Mouse (Mus musculus): ENCODE measurements around the gene Fcnb.

Fcnb gene

DNA sequence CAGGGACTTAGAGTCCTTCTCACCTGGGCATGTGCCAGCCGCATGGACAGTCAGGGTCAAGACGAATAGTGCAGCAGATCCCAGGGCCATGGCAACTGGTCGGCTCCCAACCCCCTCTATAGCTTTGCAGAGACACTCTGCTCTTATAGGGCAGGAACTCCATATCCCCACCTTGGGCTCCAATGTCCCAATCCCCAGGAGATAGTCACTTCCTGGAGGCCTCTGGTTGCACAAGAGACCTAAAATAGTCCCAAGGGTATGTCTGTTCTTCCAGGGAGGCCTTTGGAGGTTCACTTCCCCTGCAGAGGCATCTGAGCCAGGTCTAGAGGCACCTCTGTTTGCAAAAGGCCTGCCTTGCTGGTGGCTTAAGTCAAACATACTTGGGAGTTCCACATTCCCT lies at the start of gene Fcnb:
Fcnb (minus strand) TSS at position 118 of the 400 bp plus-strand sequence.
- DNase-seq: no peak

DNA sequence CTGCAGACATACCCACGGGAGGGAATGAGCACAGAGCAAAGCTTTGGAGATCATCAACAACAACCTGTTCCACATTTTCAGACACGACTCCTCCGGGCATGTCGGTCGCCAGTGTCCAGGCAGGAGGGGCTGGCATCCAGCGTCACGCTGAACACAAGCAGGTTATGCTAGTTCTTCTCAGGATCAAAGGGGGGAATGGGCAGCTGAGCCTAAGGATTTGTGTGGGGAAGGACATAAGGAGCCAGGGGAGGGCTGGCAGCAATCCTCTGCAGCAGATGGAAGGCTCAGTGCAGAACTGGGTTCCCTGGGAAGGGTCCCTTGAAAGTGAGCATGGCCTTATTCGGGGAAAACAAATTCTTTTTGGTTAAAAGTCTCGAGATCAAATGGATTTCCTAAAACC lies 49.1 kb upstream of the Fcnb start:
- DNase-seq: no peak

DNA sequence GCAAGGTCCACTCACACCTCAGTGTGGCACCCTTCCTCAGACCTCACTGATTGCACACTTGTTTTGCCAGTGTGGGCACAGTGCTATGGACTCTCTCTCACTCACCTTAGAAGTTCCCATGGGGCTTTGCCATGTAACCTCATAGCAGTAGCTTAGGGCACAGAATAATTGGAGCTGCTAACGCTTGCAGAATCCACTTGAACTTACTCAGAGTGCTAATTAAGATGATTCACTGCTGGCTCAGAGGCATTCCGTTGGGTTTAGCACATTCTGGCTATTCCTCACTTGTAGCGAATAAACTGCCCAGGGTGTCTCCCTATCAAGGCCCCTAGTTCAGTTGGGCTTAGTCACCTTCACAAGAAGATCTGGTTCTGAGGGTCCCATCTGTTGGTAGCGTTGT lies 47.4 kb upstream of the Fcnb start:
- DNase-seq: no peak

DNA sequence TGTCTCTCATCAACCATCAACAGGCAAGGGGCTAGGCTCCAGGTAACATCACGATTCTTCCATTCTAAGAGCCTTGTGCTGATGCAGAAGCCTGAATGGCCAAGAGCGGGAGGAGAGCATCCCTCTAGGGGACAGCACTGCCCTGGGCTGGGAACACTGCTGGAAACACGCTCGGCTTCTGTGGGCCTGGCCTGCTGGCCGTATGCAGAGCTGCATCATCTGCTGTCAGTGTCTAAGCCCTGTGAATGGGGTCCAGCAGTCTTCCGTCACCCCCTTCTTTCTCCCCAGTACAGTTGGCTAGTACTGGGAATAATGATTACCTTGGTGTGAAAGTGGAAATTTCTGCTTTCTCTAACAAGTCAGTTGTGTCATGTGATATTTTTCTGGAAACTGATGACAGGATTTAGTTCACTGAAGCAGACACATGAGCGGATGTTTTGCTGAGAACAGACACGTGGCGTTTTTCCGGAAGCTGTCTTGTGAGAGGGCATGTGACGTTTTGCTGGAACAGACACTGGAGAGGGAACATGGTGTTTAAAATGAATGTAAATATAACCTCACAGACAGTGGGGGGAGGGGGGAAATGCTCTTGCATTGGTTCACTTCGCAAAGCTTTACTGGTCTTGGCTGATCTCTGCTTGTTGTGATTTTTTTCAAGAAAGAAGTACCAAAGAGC lies 42.2 kb upstream of the Fcnb start:
- DNase-seq: peak; percentile 22 to 28

DNA sequence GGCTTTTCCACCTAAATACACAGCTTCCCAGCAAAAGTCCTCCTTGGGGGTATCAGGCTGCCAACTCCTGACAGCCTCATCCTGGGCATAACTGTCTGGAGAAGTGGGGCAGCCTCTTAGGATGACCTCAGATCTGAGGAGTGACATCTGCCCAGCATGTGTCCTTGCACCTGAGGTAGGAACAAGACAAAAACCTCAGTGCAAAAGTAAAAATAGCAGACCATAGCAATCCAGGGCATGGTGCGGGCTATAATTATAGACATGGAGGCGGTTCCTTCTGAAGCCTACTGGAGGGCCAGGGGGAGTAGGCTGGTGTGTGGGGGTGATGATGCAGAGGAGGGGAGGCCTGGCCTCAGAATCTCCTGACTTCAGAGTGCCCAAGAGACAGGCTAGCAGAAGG lies 39.2 kb upstream of the Fcnb start:
- no peak for DNase-seq

DNA sequence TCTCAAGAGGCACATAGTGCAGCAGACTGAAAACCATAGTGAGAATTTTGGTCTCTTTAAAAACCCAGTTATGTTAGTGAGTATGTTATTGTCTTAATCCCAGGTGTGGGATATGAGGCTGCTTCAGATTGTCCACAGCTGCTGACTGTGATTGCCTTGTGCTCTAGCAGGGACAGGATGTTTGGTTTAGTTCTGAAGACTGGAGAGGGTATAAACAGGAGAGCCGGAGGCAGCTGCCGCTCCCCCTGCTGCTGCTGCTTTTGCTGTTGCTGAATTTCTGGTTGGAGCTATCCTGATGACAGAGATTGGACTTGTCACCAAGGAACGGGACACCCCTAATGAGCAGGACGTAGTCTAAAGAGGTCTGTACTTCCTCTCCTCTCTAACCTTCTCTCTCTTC lies 36.6 kb upstream of the Fcnb start:
- DNase-seq: no peak

DNA sequence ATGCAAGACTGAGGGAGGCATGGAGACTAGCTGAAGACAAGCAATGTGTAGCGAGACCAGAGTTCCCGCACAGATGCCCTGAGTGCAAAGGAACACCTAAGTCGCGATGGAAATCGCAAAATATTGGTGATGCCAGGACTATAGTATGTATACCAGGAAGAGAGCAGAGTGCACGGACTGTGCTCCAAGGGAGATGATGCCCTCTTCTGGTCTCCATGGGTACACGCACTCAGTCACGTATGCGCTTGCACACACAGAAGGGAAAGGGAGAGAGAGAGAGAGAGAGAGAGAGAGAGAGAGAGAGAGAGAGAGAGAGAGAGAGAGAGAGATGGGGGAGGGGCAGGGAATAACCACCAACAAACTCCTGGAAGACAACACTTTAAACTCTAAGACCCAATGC lies 35.7 kb upstream of the Fcnb start:
- no peak for DNase-seq

DNA sequence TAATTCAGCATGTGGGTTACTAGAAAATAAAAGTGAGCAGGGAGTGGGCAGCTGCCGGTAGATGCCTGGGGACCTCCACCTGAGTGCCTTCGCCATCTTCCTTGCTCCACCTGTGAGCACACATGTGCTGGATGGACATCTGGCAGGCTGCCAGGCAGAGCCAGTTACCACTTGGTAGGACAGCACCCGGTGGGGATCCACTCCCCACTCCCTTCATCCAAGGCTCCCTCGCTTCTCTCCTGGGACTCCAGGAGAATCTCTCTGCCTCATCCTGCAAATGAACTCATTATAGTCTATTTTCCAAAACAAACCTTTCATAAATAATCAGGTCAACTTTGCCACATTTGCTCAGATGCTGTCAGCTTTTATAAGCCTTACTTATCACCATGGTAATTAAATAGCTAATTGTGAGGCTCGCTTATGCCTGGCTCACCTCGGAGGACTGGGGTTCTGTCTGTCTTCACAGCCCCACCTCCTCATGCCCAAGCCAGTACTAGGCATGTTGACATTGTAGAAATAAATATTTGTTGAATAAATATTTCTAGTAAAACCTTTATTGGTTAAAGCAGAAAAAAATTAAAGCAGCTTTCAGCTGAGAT lies 33.9 kb upstream of the Fcnb start:
- DNase-seq: peak in 1 of 2 experiments; percentile 8

DNA sequence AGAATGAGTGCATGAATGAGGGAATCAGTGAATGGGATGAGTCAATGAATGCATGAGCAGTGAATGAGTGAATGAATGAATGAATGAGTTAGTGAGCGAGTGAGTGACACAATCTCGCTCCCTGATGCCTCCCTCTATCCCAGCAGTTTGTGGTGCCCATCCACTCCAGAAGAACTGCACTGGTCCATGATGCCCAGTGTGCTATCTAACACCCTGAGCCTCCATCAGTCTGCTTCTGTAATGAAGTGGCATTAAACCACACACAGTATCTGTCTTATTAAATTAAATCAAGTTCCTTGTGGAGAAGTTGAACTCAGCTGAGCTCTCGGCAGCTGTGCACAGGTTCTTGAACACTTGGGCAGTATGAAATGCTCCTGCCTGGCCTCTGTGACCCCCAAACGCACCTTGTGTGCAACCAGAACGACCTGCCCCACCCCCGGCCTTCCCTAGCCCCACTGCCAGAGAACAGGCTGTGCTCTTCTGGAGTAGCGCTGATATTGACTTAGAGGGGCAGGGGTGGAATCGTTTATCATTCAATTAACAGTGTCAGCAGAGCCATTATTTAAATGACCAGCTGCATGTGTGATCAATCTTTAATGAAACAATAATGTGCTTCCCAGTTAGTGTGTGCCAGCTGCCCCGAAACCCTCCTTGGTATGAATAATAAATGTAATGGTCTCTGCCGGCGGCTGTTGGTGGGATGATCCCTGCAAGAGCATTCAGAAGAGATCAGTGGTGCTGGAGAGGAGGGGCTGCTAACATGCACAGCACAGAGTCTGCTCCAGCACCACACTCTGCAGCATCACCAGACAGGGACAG lies 33.0 kb upstream of the Fcnb start:
- DNase-seq: no peak

DNA sequence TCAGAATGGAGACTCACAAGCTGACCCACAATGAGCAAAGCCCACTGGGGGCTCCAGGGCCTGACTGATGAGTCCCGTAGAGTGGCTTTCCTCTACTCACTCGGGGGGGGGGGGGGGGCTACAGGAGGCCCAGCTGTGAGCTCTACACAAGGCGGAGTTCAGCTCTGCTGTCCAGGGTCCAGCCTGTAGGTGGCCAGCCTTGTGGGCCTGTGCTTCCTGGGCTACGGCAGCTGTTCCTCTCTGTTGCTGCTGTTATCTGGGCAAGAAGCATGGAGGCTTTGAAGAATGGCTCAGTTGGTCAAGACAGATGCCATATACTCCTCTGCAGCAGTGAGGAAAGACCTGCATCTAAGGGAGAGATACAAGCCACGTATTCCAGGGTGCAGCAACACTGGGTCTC lies 24.1 kb upstream of the Fcnb start:
- no peak for DNase-seq

DNA sequence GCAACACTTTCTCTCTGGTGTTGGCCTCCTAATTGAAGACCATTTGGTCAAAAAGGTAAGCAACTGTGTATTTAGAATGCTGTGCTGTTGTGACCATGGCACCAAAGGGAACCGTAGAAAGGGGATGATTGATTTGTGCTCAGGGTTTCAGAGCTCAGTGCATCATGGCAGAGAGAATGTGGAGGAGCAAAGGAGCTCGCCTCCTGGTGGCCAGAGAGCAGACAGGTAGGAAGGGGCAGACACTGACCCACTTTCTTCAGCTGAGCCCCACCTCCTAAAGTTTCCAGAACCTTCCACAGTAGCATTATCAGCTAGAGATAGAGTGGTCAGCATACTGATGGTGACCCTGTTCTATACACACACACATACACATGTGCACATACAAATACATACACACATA lies 21.3 kb upstream of the Fcnb start:
- no peak for DNase-seq

DNA sequence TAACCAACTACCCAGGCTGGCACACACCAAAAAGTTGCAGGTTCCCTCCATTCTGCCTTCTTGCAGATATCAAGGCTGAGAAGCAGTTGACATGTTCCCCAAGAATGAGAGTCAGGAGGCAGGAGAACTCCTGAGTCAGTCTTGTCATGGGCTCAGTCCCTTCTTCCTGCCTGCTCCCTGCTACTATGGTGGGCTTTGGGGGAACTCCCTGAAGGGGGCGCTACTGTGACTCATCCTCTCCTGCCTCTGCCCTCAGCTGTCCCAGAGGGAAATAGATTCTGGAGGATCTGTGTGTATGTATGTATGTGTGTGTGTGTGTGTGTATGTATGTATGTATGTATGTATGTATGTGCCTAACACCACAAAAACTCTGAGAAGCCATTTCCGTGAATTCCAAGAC lies 19.0 kb upstream of the Fcnb start:
- no peak for DNase-seq

DNA sequence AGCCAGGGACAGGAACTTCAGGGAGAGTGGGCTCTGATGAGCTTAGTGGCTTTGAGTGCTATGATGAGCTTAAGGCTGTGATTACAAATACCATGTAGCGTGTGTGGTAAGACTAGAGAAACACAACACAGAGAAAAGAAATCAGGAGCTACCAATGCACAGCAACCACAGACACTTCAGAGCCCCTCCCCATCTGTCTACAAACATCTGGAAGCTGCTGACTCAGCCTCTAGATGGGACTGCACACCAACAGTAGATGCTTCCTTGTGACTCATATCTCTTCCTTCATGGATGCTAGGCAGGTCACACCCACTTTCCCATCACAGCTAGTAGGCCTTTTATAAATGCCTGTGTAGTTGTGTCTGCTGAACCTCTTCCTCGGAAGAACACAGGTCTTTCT lies 17.2 kb upstream of the Fcnb start:
- no peak for DNase-seq

DNA sequence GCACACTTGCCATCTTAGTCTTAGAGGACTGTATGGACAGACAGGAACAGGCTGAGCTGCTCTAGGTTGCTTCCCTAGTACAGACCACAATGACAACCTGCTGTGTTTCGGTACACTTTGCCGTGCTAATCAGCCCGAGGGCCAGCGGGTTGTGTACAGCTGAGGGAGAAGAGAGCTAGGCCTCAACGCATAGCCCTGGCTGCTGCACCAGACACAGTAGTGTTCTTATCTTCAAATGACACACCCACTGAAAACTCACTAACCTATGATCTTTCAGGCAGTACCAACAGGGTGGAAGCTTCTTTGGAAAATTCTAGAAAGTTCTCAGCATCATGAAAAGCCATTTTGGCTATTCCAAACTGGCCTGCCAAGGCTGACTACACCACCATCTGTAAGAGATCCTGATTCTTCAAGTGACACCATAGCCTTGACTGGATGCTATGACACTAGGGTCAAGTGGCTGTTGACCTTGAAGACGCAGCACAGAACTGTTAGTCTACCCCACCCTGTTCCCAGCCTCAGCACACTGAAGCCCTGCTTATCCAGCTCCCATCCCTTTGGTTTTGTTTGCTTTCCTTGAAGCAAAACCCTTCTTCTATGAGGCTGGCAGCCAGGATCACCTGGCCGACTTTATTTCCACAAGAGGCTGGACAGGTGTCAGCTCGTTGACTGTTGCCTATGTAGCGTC lies 16.3 kb upstream of the Fcnb start:
- DNase-seq: no peak

DNA sequence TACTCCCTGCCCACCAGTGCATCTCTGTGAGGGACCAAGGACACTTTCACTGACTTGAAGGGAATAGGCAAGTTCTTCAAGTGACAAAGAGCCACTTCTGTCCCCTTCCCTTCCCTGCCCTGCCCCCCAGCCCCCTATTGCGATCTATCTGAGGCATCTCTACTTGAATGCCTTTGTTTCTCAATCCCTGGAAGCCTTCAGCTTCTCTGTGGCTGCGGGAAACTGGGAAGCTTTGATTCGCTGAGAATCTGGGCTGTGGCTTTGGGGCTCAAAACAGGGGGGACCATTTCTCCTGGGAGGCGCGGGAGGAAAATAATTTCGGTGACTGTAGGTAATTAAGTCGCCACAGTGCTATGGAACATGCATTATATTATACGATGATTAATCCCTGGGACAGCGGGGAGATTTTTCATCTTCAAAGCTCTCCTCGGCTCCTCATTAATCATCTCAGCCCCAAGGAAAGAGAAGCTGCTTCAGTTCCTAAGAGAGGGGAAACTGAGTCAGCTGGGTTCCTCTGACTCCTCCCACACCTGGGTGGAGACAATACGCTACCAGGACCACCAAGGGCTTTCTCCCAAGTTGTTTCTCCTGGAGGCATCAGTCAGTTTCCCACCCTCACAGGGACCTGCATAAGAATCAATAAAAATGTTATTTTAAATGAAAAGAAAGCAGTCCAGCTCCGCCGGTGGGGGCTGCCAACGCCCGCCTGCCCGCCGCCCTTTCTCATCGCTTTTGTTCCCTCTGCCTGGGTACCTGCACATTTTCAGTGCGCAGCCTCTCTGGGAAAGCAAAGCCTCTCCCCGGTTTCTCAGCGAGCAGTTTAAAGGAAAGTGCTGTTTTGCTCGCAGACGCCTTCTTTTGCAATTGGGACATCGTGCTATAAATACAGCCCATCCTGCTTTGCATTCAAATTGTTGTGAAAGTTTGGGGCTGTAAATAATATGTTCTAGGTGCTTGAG lies 14.1 kb upstream of the Fcnb start:
- DNase-seq: no peak

DNA sequence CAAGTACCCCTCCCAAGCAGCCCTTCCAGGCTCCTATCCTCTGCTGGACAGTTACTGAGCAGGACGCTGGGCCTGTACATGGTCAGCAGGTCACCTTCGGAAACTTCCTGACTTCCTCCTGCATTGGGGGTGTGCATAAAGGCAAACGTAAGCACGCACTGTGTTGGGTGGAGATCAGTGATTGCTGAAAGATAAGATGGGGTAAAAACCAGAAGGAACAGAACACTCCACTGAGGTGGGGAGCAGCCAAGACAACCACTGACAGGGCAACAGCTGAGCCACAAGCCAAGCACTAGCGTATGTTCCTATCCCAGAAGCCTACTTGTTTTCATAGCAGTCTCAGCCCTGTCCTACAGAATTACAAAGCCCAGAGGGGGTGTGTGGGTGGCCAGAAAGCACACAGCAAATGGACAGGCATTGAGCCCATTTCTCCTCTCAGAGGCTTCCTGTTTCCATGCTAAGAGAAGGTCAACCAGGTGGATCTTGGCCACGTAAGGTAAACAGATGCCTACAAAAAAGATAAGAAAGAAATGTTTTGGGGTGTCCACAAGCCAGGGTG lies 12.1 kb upstream of the Fcnb start:
- no peak for DNase-seq

DNA sequence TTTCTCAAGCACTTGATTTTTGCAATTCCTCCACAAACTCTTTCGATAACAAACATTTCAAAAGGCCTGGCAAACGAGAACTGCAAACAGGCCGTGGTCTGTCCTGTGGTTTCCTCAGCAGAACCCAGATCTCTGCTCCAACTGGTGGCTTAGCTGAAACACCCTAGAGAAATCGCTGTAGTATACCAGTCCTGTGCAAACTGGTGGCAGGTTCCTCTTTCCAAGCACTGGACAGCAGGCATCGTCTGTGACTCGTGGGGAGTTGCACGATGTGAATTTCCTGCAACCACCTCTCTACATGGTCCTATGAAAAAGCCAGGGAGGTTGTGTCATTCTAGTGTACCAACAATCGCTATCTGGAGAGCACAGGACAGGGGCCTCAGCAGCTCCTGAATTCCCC lies 7.4 kb upstream of the Fcnb start:
- no peak for DNase-seq

DNA sequence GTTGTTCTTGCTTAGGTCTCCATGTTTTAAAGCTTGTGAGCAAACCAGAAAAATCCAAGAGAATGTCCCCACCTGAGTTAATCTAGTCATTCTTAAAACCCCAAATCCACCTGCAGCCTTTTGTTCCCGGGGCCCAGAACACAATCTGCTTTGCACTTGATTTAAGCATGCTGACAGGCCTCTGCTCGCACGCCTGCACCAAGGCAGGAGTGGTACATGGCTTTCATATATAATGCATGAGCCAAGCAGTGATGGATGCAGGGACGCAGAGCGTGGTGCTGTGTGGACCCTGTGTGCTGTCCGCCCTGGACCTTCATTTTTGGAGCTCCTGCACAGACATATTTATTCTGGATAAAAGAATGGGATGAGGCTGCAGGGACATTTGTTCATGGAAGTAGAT lies 6.4 kb upstream of the Fcnb start:
- DNase-seq: no peak

DNA sequence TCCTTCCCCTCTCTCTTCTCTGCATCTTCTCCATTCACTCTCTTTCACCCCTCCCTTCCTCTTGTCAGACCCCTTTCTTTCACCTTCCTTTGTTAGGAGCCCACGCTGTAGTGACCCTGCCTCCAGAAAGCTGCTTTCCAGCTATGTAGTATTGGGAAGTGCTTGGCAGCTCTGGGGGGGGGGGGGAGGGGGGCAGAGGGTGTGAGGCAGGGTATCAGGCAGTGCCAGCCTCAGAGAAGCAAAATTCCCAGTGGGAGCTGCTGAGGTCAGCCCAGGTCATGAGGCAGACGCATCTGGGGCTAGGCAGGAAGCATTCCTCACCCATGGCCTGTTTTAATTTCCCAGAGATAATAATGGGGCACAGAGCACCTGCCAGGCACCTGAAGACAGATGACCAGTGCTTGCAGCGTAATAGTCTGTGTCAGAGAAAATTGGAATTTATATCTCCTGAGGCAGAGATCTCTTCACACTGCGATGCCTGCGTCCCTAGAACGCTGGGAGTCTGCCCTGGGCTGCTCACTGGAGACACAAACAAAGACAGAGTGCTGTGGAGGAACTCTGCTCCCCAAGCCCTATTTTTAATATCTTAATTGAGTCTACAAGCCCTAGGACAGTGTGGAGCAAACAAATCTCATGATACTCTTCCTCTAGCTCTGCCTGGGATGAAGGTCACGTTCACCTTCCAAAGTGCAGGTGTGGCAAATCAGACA lies 5.8 kb upstream of the Fcnb start:
- DNase-seq: no peak

DNA sequence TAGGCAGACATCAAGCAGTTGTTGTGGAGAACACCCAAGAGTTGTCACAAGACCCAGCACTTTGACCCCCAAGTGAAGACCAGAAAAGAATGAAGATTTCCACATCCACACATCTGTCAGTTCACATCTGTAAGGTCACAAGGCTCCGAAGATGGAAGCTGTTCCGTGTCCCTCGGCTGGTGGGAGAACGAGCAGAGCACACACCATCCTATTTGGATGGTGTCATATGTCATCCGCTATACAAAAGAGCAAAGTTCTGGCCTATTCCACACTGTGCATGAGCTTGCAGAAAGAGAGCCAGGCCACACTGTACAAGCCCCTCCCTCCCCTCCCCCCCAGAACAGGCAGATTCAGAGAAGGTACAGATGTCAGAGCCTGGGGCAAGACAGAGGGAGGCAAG lies 4.4 kb upstream of the Fcnb start:
- no peak for DNase-seq

DNA sequence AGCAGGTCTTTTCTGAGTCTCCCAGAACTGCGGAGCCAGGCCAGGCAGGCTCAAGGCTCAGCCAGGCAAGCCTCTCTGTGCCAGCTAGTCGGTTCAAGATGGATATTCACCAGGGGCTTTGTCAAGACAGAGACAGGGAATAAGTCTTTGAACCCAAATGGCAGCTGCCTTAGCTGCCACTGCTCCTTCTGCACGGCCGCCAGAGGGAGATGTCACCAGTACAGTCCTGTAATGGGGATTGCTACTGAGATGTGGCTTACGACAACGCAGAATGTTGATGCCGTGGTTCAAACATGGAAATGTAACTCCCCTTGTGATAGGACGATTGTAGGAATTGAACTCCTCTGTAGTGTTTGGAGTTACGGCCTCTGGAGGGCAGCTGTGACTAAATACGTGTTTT lies 1.4 kb upstream of the Fcnb start:
- DNase-seq: peak in 1 of 2 experiments; percentile 29

Data from kidney, postnatal 36 days (tissue).